Mouse (Mus musculus): ENCODE results near the gene Aida. TPM values are rescaled to one million over a fixed set of nuclear protein-coding genes. Genes with fewer than 3 reads are reported as not detected.
"Not testable (repeated sequence)": the region's sequence is repeated elsewhere in the genome, so short reads cannot be mapped to it uniquely, and the experiment has no call there.

Gene Aida
- polyA plus RNA-seq, 1 experiment: 53.2 TPM

DNA sequence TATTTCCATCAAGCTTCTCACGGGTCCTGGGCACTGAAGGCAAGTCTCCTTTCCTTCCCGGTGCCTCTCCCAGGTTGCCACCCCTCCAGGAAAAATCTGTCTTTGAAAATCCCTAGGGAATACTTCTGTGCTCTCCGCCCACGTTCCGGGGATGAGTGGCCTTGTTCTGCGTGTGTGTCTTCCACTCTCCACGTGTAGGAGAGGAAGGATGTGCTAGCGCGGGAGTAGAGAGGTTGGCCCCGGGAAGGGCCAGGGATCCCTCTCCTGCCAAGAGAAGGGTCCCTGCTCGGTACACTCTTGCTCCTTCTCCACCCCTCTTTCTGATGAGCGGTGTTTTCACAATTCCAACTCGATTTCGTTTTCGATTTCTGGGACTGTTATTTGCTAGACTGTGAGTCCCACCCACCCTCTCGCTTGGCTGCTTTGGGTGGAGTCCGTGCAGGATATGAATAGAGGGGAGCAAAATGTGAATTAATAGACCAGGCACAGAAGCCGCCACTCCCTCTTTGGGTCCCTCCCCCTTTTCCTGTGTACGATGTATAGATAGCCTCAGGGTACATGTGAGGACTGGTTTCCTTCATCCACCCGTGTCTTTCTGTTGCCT lies 1.6 kb downstream of the Aida start:
- Histone ChIP-seq H3K4me1 (ENCODE audit: control insufficient read depth, insufficient read depth, low read length) (no peaks in the 10 kb centered on the region), H3K27ac (ENCODE audit: insufficient read depth, low read length) (no peak overlapping the region), H3K4me3 (replicated peaks; ENCODE audit: insufficient read depth, low read depth, low read length) (peak overlapping the region; percentile 76), H3K27me3 (ENCODE audit: control insufficient read depth, insufficient read depth, low read length) (no peaks in the 10 kb centered on the region)
- TF ChIP-seq POLR2A (IDR thresholded peaks at IDR 0.05; ENCODE audit: borderline replicate concordance, insufficient read depth, low read length) (no peak), CTCF (IDR thresholded peaks at IDR 0.05; ENCODE audit: borderline replicate concordance, insufficient read depth, low read depth, low read length) (no peak)
- DNase-seq: peak in 1 of 2 experiments; percentile 18
- under 1% methylated on average over 20 of the region's 20 CpGs for WGBS

DNA sequence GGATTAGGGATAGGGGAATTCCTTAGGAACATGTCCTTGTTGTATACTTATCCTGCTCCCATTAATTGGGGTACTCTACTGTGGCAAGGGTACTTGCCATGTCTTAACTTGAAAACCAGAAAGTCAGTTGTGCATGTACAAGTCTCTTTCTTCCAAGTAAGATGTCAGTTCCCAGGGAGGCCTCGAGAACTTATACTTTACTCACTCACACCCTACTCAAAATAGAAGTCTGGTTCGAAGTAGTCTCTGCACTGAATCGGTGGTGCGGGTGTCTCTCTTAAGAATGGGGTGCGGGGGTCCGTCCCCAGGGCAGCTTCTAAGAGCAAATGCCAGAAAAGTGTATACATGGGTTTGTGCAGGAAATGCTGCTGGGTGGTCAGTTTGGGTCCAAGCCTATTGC lies 2.8 kb downstream of the Aida start:
- Histone ChIP-seq H3K4me1 (ENCODE audit: control insufficient read depth, insufficient read depth, low read length) (no peaks in the 10 kb centered on the region), H3K27me3 (ENCODE audit: control insufficient read depth, insufficient read depth, low read length) (no peaks in the 10 kb centered on the region), H3K27ac (ENCODE audit: insufficient read depth, low read length) (no peak overlapping the region), H3K4me3 (replicated peaks; ENCODE audit: insufficient read depth, low read depth, low read length) (no peak overlapping the region)
- TF ChIP-seq CTCF (IDR thresholded peaks at IDR 0.05; ENCODE audit: borderline replicate concordance, insufficient read depth, low read depth, low read length): no peak
- TF ChIP-seq POLR2A (IDR thresholded peaks at IDR 0.05; ENCODE audit: borderline replicate concordance, insufficient read depth, low read length): no peak
- WGBS: 84% methylated on average over 6 of the region's 6 CpGs
- DNase-seq: peak; percentile 75 to 86

DNA sequence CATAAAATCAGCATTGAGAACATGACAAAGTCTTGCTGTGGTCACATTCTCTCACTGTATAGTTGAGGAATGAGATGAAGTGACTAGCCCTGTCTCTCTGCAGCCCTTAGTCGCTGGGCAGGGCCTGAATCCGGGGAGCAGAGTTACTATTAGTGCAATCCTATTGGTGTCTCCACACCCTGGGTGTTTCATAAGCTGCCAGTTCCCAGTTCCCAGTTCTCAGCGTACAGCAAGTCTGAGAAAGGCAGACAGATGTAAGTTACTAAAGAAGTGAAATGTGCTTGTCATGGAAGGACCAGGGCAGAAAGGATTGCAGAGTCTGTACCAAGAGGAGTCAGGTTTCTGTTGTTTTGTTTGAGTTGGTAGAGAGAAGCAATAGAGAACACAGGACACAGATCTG lies 11.2 kb downstream of the Aida start:
- no peak for TF ChIP-seq CTCF (IDR thresholded peaks at IDR 0.05; ENCODE audit: borderline replicate concordance, insufficient read depth, low read depth, low read length)
- no peak for TF ChIP-seq POLR2A (IDR thresholded peaks at IDR 0.05; ENCODE audit: borderline replicate concordance, insufficient read depth, low read length)
- H3K4me1 ChIP-seq (ENCODE audit: control insufficient read depth, insufficient read depth, low read length): no peaks in the 10 kb centered on the region
- H3K27me3 ChIP-seq (ENCODE audit: control insufficient read depth, insufficient read depth, low read length): no peaks in the 10 kb centered on the region
- no peak overlapping the region for H3K4me3 ChIP-seq (replicated peaks; ENCODE audit: insufficient read depth, low read depth, low read length)
- no peak for DNase-seq
- WGBS: 76% methylated on average over 3 of the region's 3 CpGs
- H3K27ac ChIP-seq (ENCODE audit: insufficient read depth, low read length): no peak overlapping the region

DNA sequence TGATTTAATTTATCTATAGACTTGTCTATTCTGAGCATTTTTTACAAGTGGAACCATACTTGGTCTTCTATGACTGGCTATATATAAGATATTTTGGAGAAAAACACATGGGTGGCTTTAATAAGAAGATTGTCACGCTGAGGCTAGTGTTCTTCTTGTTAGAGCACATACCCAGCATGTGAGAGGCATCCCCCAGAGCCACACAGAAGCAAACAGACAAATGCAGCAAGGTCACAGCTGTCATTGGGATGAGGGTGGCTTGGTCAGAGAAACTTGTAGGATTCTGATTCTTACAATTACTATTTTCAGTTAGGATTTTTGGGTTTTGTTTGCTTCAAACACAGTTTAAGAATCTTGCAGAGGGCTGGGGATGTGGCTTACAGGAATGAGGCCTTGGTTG lies 12.1 kb downstream of the Aida start:
- TF ChIP-seq CTCF (IDR thresholded peaks at IDR 0.05; ENCODE audit: borderline replicate concordance, insufficient read depth, low read depth, low read length) (no peak), POLR2A (IDR thresholded peaks at IDR 0.05; ENCODE audit: borderline replicate concordance, insufficient read depth, low read length) (no peak)
- no peaks in the 10 kb centered on the region for H3K4me1 ChIP-seq (ENCODE audit: control insufficient read depth, insufficient read depth, low read length)
- WGBS: 87% methylated on average over 1 of the region's 1 CpGs
- no peak for DNase-seq
- no peak overlapping the region for H3K4me3 ChIP-seq (replicated peaks; ENCODE audit: insufficient read depth, low read depth, low read length)
- H3K27ac ChIP-seq (ENCODE audit: insufficient read depth, low read length): no peak overlapping the region
- H3K27me3 ChIP-seq (ENCODE audit: control insufficient read depth, insufficient read depth, low read length): no peaks in the 10 kb centered on the region

DNA sequence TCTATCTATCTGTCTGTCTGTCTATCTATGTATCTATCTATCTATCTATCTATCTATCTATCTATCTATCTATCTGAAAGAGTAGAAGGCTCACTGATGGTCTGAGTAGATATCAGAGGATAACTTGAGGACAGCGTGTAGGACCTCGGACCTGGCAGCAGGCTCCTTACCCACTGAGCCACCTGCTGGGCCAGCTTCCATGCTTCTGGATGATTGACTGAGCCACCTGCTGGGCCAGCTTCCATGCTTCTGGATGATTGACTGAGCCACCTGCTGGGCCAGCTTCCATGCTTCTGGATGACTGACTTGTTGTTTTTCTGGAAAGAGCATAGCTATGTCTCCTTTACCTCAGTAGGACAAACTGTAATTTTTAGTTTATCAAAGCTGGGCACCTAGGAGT lies 13.2 kb downstream of the Aida start:
- H3K4me3 ChIP-seq (replicated peaks; ENCODE audit: insufficient read depth, low read depth, low read length); H3K27ac ChIP-seq (ENCODE audit: insufficient read depth, low read length); DNase-seq; H3K4me1 ChIP-seq (ENCODE audit: control insufficient read depth, insufficient read depth, low read length); H3K27me3 ChIP-seq (ENCODE audit: control insufficient read depth, insufficient read depth, low read length): not testable (repeated sequence)
- 5% methylated on average over 2 of the region's 2 CpGs for WGBS

DNA sequence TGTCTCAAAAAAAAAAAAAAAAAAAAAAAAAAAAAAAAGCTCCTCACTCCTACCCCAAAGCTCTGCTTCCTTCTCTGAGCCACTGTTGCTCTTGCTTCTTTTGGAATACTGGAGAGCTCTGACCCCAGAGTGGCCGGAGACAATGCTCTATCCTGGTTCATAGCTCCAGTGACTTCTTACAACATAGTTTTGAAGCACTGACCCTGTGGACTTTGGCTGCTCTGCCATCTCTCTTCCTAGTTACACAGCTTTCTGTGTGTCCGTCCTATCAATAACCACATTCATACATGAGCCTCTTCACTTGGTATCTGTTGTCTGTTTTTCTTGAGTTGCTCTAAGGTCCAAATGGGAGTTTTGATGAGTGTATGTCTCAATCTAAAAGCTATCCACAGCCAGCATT lies 15.7 kb downstream of the Aida start:
- Histone ChIP-seq H3K4me3 (replicated peaks; ENCODE audit: insufficient read depth, low read depth, low read length) (no peak overlapping the region), H3K4me1 (ENCODE audit: control insufficient read depth, insufficient read depth, low read length) (no peaks in the 10 kb centered on the region), H3K27ac (ENCODE audit: insufficient read depth, low read length) (no peak overlapping the region), H3K27me3 (ENCODE audit: control insufficient read depth, insufficient read depth, low read length) (no peaks in the 10 kb centered on the region)
- 99% methylated on average over 2 of the region's 2 CpGs for WGBS
- DNase-seq: no peak
- TF ChIP-seq POLR2A (IDR thresholded peaks at IDR 0.05; ENCODE audit: borderline replicate concordance, insufficient read depth, low read length) (no peak), CTCF (IDR thresholded peaks at IDR 0.05; ENCODE audit: borderline replicate concordance, insufficient read depth, low read depth, low read length) (no peak)

DNA sequence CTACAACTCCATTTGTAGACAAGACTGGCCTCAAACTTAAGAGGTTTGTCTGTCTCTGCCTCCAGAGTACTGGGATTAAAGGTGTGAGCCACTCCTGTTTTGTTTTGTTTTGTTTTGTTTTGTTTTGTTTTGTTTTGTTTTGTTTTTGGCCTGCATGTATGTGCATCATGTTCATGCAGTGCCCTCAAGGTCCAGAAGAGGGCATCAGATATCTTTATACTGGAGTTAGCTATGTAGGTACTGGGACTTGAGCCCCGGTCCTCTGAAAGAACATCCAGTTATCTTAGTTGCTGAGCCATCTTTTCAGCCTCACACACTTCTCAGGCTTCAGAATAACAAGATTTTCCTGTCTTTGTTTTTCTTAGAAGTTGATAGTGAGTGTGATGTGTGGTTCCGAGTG lies 19.4 kb downstream of the Aida start:
- no peaks in the 10 kb centered on the region for H3K27me3 ChIP-seq (ENCODE audit: control insufficient read depth, insufficient read depth, low read length)
- DNase-seq: no peak
- 89% methylated on average over 2 of the region's 2 CpGs for WGBS
- H3K4me1 ChIP-seq (ENCODE audit: control insufficient read depth, insufficient read depth, low read length): no peaks in the 10 kb centered on the region
- H3K27ac ChIP-seq (ENCODE audit: insufficient read depth, low read length): no peak overlapping the region
- TF ChIP-seq CTCF (IDR thresholded peaks at IDR 0.05; ENCODE audit: borderline replicate concordance, insufficient read depth, low read depth, low read length): no peak
- TF ChIP-seq POLR2A (IDR thresholded peaks at IDR 0.05; ENCODE audit: borderline replicate concordance, insufficient read depth, low read length): no peak
- H3K4me3 ChIP-seq (replicated peaks; ENCODE audit: insufficient read depth, low read depth, low read length): no peak overlapping the region

DNA sequence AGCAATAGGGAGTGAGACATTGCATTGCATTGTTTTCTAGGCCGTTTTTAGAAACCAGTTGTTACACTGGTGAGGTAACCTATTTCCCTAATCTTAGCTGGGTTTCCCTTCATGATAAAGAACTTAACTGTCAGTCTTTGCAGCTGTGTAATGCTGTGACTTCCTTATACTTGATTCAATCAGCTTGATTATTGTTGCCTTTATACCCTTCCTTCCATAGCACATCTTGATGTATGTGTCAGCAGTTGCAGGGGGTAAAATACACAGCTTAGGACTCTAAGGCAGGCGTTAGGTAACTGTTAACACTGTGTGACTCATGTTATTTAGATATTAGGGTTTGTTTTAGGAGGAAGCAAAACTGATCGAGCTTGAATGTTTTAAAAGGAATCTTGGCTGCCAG lies 24.3 kb downstream of the Aida start:
- Histone ChIP-seq H3K27ac (ENCODE audit: insufficient read depth, low read length) (no peak overlapping the region), H3K4me3 (replicated peaks; ENCODE audit: insufficient read depth, low read depth, low read length) (no peak overlapping the region), H3K4me1 (ENCODE audit: control insufficient read depth, insufficient read depth, low read length) (no peaks in the 10 kb centered on the region), H3K27me3 (ENCODE audit: control insufficient read depth, insufficient read depth, low read length) (no peaks in the 10 kb centered on the region)
- no peak for DNase-seq
- TF ChIP-seq POLR2A (IDR thresholded peaks at IDR 0.05; ENCODE audit: borderline replicate concordance, insufficient read depth, low read length): no peak
- TF ChIP-seq CTCF (IDR thresholded peaks at IDR 0.05; ENCODE audit: borderline replicate concordance, insufficient read depth, low read depth, low read length): no peak
- 85% methylated on average over 3 of the region's 3 CpGs for WGBS

DNA sequence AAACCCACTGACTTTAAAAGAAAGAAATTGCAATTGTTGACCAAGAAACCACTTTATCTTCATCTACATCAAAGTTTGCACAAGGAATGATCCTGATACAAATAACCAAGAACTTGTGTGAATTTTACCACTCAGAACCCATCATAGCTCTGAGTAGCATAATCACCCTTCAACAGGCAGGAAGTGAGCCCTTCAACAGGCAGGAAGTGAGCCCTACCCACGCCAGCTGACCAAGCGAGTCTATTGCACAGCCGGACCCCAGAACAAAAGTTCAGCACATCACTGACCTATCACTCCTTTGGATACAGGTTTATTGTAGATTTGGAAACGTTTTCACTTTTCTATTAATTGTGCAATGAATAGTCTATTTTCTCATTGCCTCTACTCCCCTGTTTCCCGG lies 26.1 kb downstream of the Aida start:
- not testable (repeated sequence) for H3K4me1 ChIP-seq (ENCODE audit: control insufficient read depth, insufficient read depth, low read length); H3K27me3 ChIP-seq (ENCODE audit: control insufficient read depth, insufficient read depth, low read length); H3K27ac ChIP-seq (ENCODE audit: insufficient read depth, low read length); H3K4me3 ChIP-seq (replicated peaks; ENCODE audit: insufficient read depth, low read depth, low read length); DNase-seq
- WGBS: 94% methylated on average over 5 of the region's 5 CpGs
